Mouse (Mus musculus) heart, embryonic 16.5 days (tissue): ENCODE measurements around the gene Lrrc45. TPM values are rescaled to one million over a fixed set of nuclear protein-coding genes. Genes with fewer than 3 reads are reported as not detected.
"Not testable (repeated sequence)": the region's sequence is repeated elsewhere in the genome, so short reads cannot be mapped to it uniquely, and the experiment has no call there.

ENCODE experiments used
- ATAC-seq: fragments of 200-750 bp; cut with Nextera tagmentation; replicated peaks from 2 replicates; pipeline ENCODE4 v1.8.0; 2017; ENCODE audit warnings: moderate number of reproducible peaks; ENCODE audit not compliant: insufficient read depth, low FRiP score; ENCODE audit errors: extremely low read depth
- H3K27ac ChIP-seq: fragments of 300-500 bp; sonication (generic); 2 replicates; pipeline ENCODE4 v1.5.1; 2014; ENCODE audit warnings: mild to moderate bottlenecking, low read length, control low read depth, moderate library complexity
- H3K27me3 ChIP-seq: fragments of 300-500 bp; sonication (generic); 2 replicates; pipeline ENCODE4 v1.6.1; 2014; ENCODE audit warnings: low read length, mixed read lengths; ENCODE audit not compliant: control insufficient read depth, insufficient read depth
- H3K36me3 ChIP-seq: fragments of 300-500 bp; sonication (generic); 2 replicates; pipeline ENCODE4 v1.6.1; 2014; ENCODE audit not compliant: control insufficient read depth, insufficient read depth
- H3K4me1 ChIP-seq: fragments of 300-500 bp; sonication (generic); 2 replicates; pipeline ENCODE4 v1.6.1; 2014; ENCODE audit warnings: low read length, mixed read lengths; ENCODE audit not compliant: control insufficient read depth, insufficient read depth
- H3K4me2 ChIP-seq: fragments of 300-500 bp; sonication (generic); 2 replicates; pipeline ENCODE4 v1.6.1; 2014; ENCODE audit warnings: low read depth, mild to moderate bottlenecking, control low read depth, low read length
- H3K4me3 ChIP-seq: fragments of 300-500 bp; sonication (generic); 2 replicates; pipeline ENCODE4 v1.5.1; 2014; ENCODE audit warnings: mild to moderate bottlenecking, control low read depth, low read length
- H3K9ac ChIP-seq: fragments of 300-500 bp; sonication (generic); 2 replicates; pipeline ENCODE4 v1.6.1; 2014; ENCODE audit warnings: low read length, control low read depth
- H3K9me3 ChIP-seq: fragments of 300-500 bp; sonication (generic); replicated peaks from 2 replicates; pipeline ENCODE4 v1.6.1; 2016; ENCODE audit warnings: low read length; ENCODE audit not compliant: control insufficient read depth
- WGBS: fragments of 180-500 bp; shearing (Covaris S2); extraction: QIAGEN DNeasy Blood & Tissue Kit; methylation state at CpG from one replicate; pipeline ENCODE4 v1.1.7; 2014; 5-methylcytosine and 5-hydroxymethylcytosine counted together
- polyA plus RNA-seq: library from polyadenylated mRNA; unstranded; fragments of >200 nt; fragmentation: Nextera tagmentation; extraction: Ambion mirVana; gene quantifications from 2 replicates; pipeline ENCODE4 v1.2.1, GENCODE M21; 2015

Lrrc45 gene
- polyA plus RNA-seq, 1 experiment from 2014 or later = 34.1 TPM

- not testable (repeated sequence) for H3K9me3 ChIP-seq, H3K4me1 ChIP-seq, ATAC-seq, H3K9ac ChIP-seq, H3K4me3 ChIP-seq, H3K27ac ChIP-seq, H3K36me3 ChIP-seq, H3K27me3 ChIP-seq
- H3K4me2 ChIP-seq = 0 out of 2 replicates have a peak overlapping the region, but pooled peaks have one; percentile 12
- 4% methylated on average over 17 of the region's 21 CpGs for WGBS
Measured at GRCm38 (mm10) chr11:120729432-120730050, 15.8 kb downstream of the Lrrc45 start.

GRCm38 (mm10) chr11:120730331-120730870, 16.7 kb downstream of the Lrrc45 start:
- Histone ChIP-seq H3K9ac (no peak overlapping the region), H3K4me1 (peaks cover 7% of the 10 kb centered on the region), H3K27me3 (0 out of 2 replicates have a peak, but pooled peaks cover 7% of the 10 kb centered on the region), H3K27ac (no peak overlapping the region), H3K9me3 (no peaks in the 10 kb centered on the region), H3K36me3 (no peaks in the 10 kb centered on the region), H3K4me2 (no peak overlapping the region), H3K4me3 (no peak overlapping the region)
- WGBS = 86% methylated on average over 10 of the region's 10 CpGs
- ATAC-seq = no peak

DNA sequence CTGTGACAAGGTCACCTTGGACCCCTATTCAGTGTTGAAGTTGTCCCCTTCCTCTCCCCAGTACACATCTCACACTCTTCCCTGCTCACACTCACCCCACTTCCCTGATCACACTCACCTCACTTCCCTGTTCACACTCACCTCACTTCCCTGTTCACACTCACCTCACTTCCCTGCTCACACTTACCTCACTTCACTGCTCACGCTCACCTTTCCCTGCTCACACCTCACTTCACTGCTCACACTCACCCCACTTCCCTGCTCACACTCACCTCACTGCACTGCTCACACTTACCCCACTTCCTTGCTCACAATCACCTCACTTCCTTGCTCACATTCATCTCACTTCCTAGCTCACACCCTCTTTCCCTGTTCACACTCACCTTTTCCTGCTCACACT, 17.7 kb downstream of the Lrrc45 start:
- H3K9me3 ChIP-seq = no peaks in the 10 kb centered on the region
- no peak overlapping the region for H3K4me3 ChIP-seq
- no peak overlapping the region for H3K4me2 ChIP-seq
- no peaks in the 10 kb centered on the region for H3K36me3 ChIP-seq
- H3K27me3 ChIP-seq = no peaks in the 10 kb centered on the region
- 91% methylated on average over 1 of the region's 1 CpGs for WGBS
- no peak overlapping the region for H3K9ac ChIP-seq
- H3K4me1 ChIP-seq = peaks cover 7% of the 10 kb centered on the region
- no peak for ATAC-seq
- 0 out of 2 replicates have a peak overlapping the region, but pooled peaks have one; percentile 31 for H3K27ac ChIP-seq

GRCm38 (mm10) chr11:120731858-120732680, 18.3 kb downstream of the Lrrc45 start, which contains the start of gene Cbr2:
Gene Cbr2 (minus strand): TSS chr11:120732114.
- no peak for ATAC-seq
- no peaks in the 10 kb centered on the region for H3K36me3 ChIP-seq
- H3K9me3 ChIP-seq = no peaks in the 10 kb centered on the region
- no peak within 1 kb of the TSS for H3K9ac ChIP-seq
- no peak within 1 kb of the TSS for H3K4me2 ChIP-seq
- H3K27ac ChIP-seq = 0 out of 2 replicates have a peak within 1 kb of the TSS, but pooled peaks have one; percentile 31
- H3K27me3 ChIP-seq = no peaks in the 10 kb centered on the region
- WGBS = 56% methylated on average over 12 of the region's 12 CpGs
- H3K4me3 ChIP-seq = no peak within 1 kb of the TSS
- peaks cover 2% of the 10 kb centered on the region; the same call in 1 of the 2 replicates for H3K4me1 ChIP-seq

- Histone ChIP-seq H3K9me3 (no peaks in the 10 kb centered on the region), H3K4me2 (no peak overlapping the region), H3K9ac (no peak overlapping the region), H3K4me3 (no peak overlapping the region), H3K36me3 (no peaks in the 10 kb centered on the region), H3K4me1 (peaks cover 2% of the 10 kb centered on the region; the same call in 1 of the 2 replicates), H3K27me3 (no peaks in the 10 kb centered on the region), H3K27ac (no peak overlapping the region)
- WGBS = 43% methylated on average over 6 of the region's 6 CpGs
- no peak for ATAC-seq
Measured at GRCm38 (mm10) chr11:120733521-120733920, 19.8 kb downstream of the Lrrc45 start.

GRCm38 (mm10) chr11:120736424-120736823, 22.7 kb downstream of the Lrrc45 start:
- no peak overlapping the region for H3K4me2 ChIP-seq
- H3K9ac ChIP-seq = no peak overlapping the region
- no peak overlapping the region for H3K27ac ChIP-seq
- no peaks in the 10 kb centered on the region for H3K9me3 ChIP-seq
- H3K27me3 ChIP-seq = no peaks in the 10 kb centered on the region
- no peaks in the 10 kb centered on the region for H3K36me3 ChIP-seq
- no peak overlapping the region for H3K4me3 ChIP-seq
- H3K4me1 ChIP-seq = peaks cover 2% of the 10 kb centered on the region; the same call in 1 of the 2 replicates
- no peak for ATAC-seq
- 67% methylated on average over 6 of the region's 6 CpGs for WGBS

DNA sequence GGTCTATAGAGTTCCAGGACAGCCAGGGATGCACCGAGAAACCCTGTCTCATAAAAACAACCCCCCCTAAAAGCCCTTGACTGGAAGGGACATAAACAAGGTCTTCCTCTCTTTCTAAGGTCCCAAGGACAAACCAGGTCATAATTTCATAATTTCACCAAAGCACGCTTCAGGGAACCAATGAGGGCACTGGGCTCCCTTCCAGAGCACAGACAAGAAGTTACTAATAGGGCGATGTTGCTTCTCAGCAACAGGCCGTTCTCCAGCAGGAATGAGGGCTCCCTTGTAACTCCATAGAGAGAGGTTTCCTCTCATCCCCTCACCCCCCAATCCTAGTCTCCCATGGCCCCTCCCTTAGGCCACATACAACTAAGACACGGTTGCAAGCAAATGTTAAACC, 27.3 kb downstream of the Lrrc45 start:
- no peak overlapping the region for H3K4me2 ChIP-seq
- no peaks in the 10 kb centered on the region for H3K9me3 ChIP-seq
- no peaks in the 10 kb centered on the region for H3K36me3 ChIP-seq
- no peaks in the 10 kb centered on the region for H3K4me1 ChIP-seq
- H3K27me3 ChIP-seq = no peaks in the 10 kb centered on the region
- no peak overlapping the region for H3K27ac ChIP-seq
- no peak for ATAC-seq
- no peak overlapping the region for H3K4me3 ChIP-seq
- no peak overlapping the region for H3K9ac ChIP-seq
- WGBS = 85% methylated on average over 5 of the region's 5 CpGs

GRCm38 (mm10) chr11:120744121-120744701, 30.5 kb downstream of the Lrrc45 start:
- ATAC-seq = no peak
- H3K4me1 ChIP-seq = no peaks in the 10 kb centered on the region
- H3K27ac ChIP-seq = no peak overlapping the region
- no peak overlapping the region for H3K4me3 ChIP-seq
- no peak overlapping the region for H3K9ac ChIP-seq
- 65% methylated on average over 7 of the region's 7 CpGs for WGBS
- H3K27me3 ChIP-seq = no peaks in the 10 kb centered on the region
- H3K36me3 ChIP-seq = no peaks in the 10 kb centered on the region
- H3K4me2 ChIP-seq = no peak overlapping the region
- H3K9me3 ChIP-seq = no peaks in the 10 kb centered on the region
